Mouse (Mus musculus) heart, embryonic 15.5 days (tissue): ENCODE results near the gene Fndc9. TPM values are rescaled to one million over a fixed set of nuclear protein-coding genes. Genes with fewer than 3 reads are reported as not detected.

ENCODE experiments used
- ATAC-seq: fragments of 200-750 bp; cut with Nextera tagmentation; replicated peaks from 2 replicates; pipeline ENCODE4 v1.8.0; 2017; ENCODE audit warnings: low read depth, moderate TSS enrichment; ENCODE audit not compliant: insufficient number of reproducible peaks, insufficient read depth, low FRiP score
- H3K27ac ChIP-seq: fragments of 300-500 bp; sonication (generic); 2 replicates; pipeline ENCODE4 v1.5.1; 2015; ENCODE audit warnings: mild to moderate bottlenecking, inconsistent platforms
- H3K27me3 ChIP-seq: fragments of 300-500 bp; sonication (generic); 2 replicates; pipeline ENCODE4 v1.6.1; 2015; ENCODE audit warnings: inconsistent platforms
- H3K36me3 ChIP-seq: fragments of 300-500 bp; sonication (generic); 2 replicates; pipeline ENCODE4 v1.6.1; 2015; ENCODE audit warnings: mild to moderate bottlenecking, inconsistent platforms
- H3K4me1 ChIP-seq: fragments of 300-500 bp; sonication (generic); replicated peaks from 2 replicates; pipeline ENCODE4 v1.6.1; 2015; ENCODE audit warnings: inconsistent platforms
- H3K4me2 ChIP-seq: fragments of 300-500 bp; sonication (generic); 2 replicates; pipeline ENCODE4 v1.6.1; 2015; ENCODE audit warnings: inconsistent platforms, mild to moderate bottlenecking, moderate library complexity
- H3K4me3 ChIP-seq: fragments of 300-500 bp; sonication (generic); 2 replicates; pipeline ENCODE4 v1.5.1; 2015; ENCODE audit warnings: mild to moderate bottlenecking, inconsistent platforms
- H3K9ac ChIP-seq: fragments of 300-500 bp; sonication (generic); 2 replicates; pipeline ENCODE4 v1.6.1; 2015; ENCODE audit warnings: mild to moderate bottlenecking, inconsistent platforms
- H3K9me3 ChIP-seq: fragments of 300-500 bp; sonication (generic); replicated peaks from 2 replicates; pipeline ENCODE4 v1.6.1; 2016; ENCODE audit warnings: inconsistent platforms
- WGBS: fragments of 180-500 bp; shearing (Covaris S2); methylation state at CpG from one replicate; pipeline ENCODE4 v1.1.7; 2015; ENCODE audit warnings: mixed read lengths; 5-methylcytosine and 5-hydroxymethylcytosine counted together
- polyA plus RNA-seq: library from polyadenylated mRNA; unstranded; fragments of >200 nt; fragmentation: Nextera tagmentation; extraction: Ambion mirVana; gene quantifications from 2 replicates; pipeline ENCODE4 v1.2.1, GENCODE M21; 2015

Fndc9 gene
- polyA plus RNA-seq, 1 experiment from 2014 or later, result not detected

DNA sequence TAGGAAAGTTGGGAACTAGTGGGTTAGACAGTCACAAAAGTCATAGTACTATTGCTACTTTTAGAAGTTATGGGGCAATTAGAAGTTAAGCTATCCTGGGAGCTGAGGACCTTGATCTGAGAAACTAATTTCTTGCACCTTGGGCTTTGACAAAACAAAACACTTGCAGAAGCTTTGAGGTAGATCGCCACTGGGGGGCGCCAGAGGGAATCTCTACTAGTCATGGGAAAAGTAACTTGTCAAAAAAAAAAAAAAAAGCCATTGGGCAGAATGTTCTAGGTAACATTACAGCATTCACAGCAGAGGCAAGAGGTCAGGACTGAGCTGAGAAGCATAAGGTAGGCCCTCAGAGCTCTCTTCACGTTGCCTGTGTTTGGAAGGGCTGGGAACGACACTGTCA, 1.6 kb downstream of the Fndc9 start:
- Histone ChIP-seq H3K9me3 (no peaks in the 10 kb centered on the region), H3K9ac (no peak overlapping the region), H3K4me2 (no peak overlapping the region), H3K27ac (no peak overlapping the region), H3K4me3 (no peak overlapping the region), H3K4me1 (0 out of 2 replicates have a peak, but pooled peaks cover 3% of the 10 kb centered on the region), H3K27me3 (no peaks in the 10 kb centered on the region), H3K36me3 (no peaks in the 10 kb centered on the region)
- 46% methylated on average over 4 of the region's 4 CpGs for WGBS
- ATAC-seq, result no peak

DNA sequence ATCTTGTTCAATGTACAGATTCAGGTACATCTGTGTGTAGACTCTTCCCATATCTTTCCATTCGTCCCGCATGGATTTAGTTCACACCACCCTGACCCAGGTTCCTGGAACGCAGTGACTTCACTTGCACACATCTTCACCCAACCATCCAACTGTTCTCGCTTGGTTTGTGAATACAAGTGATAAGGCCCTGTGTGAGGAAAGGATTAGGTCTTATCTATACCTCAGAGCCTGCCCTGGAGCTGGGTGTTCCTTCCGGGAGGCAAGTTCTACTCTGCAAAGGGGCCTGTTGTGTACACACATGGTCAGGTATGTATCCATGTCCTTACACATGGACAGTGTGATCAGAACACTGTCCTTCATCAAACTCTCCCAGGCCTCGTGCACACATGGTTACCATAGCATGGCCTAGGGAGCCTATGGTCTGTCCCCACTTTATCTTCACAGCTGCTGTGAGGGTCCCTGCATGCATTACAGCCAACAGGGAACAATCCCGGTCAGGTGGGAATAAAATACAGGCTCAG, 5.9 kb downstream of the Fndc9 start:
- H3K27ac ChIP-seq, result no peak overlapping the region
- H3K27me3 ChIP-seq, result no peaks in the 10 kb centered on the region
- H3K4me2 ChIP-seq, result no peak overlapping the region
- H3K4me3 ChIP-seq, result no peak overlapping the region
- no peaks in the 10 kb centered on the region for H3K4me1 ChIP-seq
- H3K9ac ChIP-seq, result no peak overlapping the region
- no peak for ATAC-seq
- no peaks in the 10 kb centered on the region for H3K9me3 ChIP-seq
- H3K36me3 ChIP-seq, result no peaks in the 10 kb centered on the region
- WGBS, result 75% methylated on average over 7 of the region's 7 CpGs

DNA sequence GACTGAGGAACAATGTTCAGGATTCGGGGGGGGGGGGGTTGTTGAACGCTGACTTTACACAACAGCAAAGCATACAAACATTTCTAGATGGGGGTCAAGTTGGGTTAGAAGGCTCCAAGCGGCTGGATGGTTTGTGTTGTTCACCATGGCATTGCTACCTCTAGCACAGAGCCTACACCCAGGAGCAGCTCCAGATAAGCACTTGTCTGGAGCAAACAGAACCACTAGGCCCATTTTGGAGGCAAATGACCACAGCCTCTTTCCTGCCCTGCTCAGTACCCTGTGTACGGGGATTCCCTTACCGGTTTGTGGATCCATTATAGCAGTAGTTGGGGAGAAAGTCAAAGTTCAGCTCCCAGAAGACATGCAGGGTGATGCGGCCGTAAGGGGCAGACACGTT, 6.7 kb downstream of the Fndc9 start:
- H3K27me3 ChIP-seq, result no peaks in the 10 kb centered on the region

DNA sequence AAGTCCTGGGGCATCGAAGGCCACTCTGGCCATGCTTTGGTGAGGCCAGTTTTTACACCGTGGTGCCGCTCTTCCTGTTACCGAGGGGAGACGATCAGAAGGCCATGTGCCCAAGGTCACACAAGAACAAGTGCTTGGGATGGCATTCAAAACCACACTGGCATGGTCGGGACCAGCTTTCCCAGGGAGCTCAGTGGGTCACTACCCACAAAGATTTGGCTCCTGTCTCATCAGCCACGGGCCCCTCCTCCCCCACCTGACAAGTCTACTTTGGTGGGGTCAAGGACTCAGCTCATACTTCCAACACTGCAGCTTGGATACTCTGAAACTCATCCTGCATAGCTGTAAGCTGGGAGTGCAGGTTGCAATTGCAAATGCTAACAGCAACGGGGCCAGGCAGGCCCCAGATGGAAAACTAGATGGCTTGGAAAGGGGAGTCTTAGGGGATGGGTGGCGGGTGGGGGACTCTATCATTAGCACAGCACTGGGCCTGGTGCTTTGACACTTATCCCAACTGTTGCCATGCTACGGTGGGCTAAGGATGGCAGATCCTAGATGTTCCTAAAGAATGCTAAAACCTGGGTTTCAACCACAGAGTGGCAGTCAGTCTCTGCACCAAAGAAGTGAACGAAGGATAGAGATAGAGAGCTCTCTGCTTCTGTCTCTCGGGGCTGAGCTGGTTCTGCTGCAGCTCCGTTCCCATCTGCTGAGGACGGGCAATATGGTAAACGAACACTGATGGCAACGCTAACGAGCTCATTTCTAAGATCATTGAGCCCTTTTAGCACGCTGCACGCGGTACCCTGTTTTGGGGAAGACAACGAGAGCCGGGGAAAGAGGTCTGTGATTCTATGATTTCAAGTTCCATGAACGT, 9.6 kb downstream of the Fndc9 start:
- no peaks in the 10 kb centered on the region for H3K9me3 ChIP-seq
- WGBS, result 90% methylated on average over 23 of the region's 23 CpGs
- H3K27me3 ChIP-seq, result no peaks in the 10 kb centered on the region
- no peak overlapping the region for H3K27ac ChIP-seq
- no peak overlapping the region for H3K4me3 ChIP-seq
- H3K36me3 ChIP-seq, result no peaks in the 10 kb centered on the region
- H3K4me2 ChIP-seq, result no peak overlapping the region
- no peak overlapping the region for H3K9ac ChIP-seq
- H3K4me1 ChIP-seq, result no peaks in the 10 kb centered on the region
- ATAC-seq, result no peak

More for the DNA sequence above, 6.7 kb downstream of the Fndc9 start:
- H3K9ac ChIP-seq, result no peak overlapping the region
- no peak for ATAC-seq
- no peaks in the 10 kb centered on the region for H3K4me1 ChIP-seq
- no peak overlapping the region for H3K4me3 ChIP-seq
- H3K9me3 ChIP-seq, result no peaks in the 10 kb centered on the region
- H3K4me2 ChIP-seq, result no peak overlapping the region
- no peaks in the 10 kb centered on the region for H3K36me3 ChIP-seq
- H3K27ac ChIP-seq, result no peak overlapping the region
- WGBS, result 83% methylated on average over 8 of the region's 8 CpGs

DNA sequence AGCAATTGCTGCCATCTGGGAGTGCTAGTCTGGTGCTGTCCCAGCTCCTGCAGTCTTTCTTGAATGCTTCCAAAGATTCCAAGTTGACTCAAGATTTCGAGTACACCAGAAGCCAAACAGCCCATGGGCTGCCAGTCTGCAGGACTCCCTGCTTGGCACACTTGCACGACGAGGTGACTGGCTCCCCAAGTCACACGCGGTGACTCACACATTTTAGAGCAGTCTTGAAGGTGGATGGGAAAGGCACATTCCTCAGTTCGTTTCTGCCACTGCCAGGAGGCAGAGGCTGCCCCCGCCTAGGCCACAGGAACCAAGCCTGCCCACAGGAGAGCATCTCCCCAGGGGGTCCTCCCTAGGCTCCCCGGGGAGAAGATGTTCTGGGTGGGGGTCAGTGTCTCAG, 10.6 kb downstream of the Fndc9 start:
- H3K36me3 ChIP-seq, result no peaks in the 10 kb centered on the region
- no peak for ATAC-seq
- no peaks in the 10 kb centered on the region for H3K4me1 ChIP-seq
- no peak overlapping the region for H3K4me2 ChIP-seq
- no peak overlapping the region for H3K9ac ChIP-seq
- no peak overlapping the region for H3K27ac ChIP-seq
- WGBS, result 59% methylated on average over 8 of the region's 8 CpGs
- H3K4me3 ChIP-seq, result no peak overlapping the region
- H3K9me3 ChIP-seq, result no peaks in the 10 kb centered on the region
- H3K27me3 ChIP-seq, result no peaks in the 10 kb centered on the region

DNA sequence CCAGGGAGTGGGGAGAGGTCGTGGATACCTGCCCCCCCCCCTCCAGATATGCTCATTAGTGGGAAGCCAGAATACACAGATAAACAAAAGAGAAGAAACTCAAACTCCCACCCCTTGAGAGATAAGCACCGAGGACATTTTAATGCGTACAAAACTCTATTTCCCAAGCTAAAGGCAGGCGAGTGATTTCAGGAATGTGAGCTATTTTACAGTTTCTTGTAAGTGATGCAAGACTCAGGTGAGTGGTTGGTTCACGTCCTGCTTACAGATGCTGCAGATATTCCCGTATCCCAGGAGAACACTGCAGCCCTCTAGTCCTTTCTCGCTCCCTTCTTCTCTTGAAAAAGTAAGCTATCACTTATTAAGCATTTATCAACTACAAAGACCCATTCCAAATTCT, 11.1 kb downstream of the Fndc9 start:
- no peaks in the 10 kb centered on the region for H3K9me3 ChIP-seq
- ATAC-seq, result no peak

DNA sequence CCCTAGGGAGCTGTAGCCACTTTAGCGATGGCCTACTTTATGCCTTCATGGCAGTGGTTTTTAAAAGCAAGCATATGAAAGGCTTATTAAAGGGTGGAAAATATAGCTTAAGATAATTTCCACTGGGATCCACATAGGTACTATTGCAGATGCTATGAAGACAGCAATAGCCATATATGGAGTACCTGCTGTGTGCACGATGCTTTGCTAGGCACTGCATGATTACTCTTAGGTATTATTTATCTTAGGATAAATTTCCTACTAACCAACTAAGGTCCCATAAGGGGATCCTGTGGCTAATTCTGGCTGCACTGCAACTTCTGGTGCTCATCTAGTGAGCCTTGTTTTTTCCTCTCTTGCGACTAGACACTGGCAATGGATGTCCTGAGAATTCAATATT, 13.0 kb downstream of the Fndc9 start:
- H3K9ac ChIP-seq, result no peak overlapping the region
- H3K36me3 ChIP-seq, result no peaks in the 10 kb centered on the region
- no peaks in the 10 kb centered on the region for H3K27me3 ChIP-seq
- ATAC-seq, result no peak
- H3K4me1 ChIP-seq, result no peaks in the 10 kb centered on the region
- H3K4me2 ChIP-seq, result no peak overlapping the region
- no peak overlapping the region for H3K4me3 ChIP-seq
- 86% methylated on average over 3 of the region's 3 CpGs for WGBS
- no peaks in the 10 kb centered on the region for H3K9me3 ChIP-seq
- H3K27ac ChIP-seq, result no peak overlapping the region

More for the DNA sequence above, 11.1 kb downstream of the Fndc9 start:
- Histone ChIP-seq H3K27me3 (no peaks in the 10 kb centered on the region), H3K4me1 (no peaks in the 10 kb centered on the region), H3K4me2 (no peak overlapping the region), H3K27ac (no peak overlapping the region), H3K9ac (no peak overlapping the region), H3K36me3 (no peaks in the 10 kb centered on the region), H3K4me3 (no peak overlapping the region)
- WGBS, result 47% methylated on average over 7 of the region's 7 CpGs

DNA sequence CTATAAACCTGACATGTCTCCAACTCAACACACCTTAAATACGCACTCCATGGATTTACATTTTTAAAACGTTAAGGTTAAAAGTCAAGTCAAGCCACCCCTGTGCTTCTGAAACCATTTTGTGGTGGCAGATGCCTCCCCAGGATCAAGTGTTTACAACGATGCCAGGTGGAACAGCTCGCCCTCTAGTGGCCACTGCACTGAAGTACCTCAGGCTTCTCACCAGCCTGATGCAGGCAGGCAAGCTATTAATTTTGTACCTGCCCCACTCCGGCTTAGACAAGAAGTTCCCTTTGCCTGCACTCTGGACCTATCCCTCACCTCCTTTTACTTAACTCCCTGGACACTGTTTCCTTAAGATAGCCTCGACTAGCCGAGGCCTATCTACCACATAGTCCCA, 16.7 kb downstream of the Fndc9 start:
- WGBS, result 29% methylated on average over 7 of the region's 7 CpGs

DNA sequence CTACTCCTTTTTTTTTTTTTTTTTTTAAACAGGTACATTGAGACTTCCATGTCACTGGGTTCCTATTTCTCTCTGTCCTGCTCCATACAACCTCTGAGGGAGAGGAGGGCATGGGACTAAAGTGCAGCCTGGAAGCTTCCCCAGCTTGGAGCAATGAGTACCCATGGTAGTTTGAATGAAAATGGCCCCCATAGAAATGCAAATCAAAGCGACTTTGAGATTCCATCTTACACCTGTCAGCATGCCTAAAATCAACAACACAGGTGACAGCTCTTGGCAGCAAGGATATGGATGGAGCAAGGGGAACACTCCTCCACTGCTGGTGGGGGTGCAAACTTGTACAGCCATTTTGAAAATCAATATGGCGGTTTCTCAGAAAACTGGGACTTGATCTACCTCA, 20.0 kb downstream of the Fndc9 start:
- Histone ChIP-seq H3K27ac (no peak overlapping the region), H3K4me3 (no peak overlapping the region), H3K4me2 (no peak overlapping the region), H3K9ac (no peak overlapping the region), H3K4me1 (no peaks in the 10 kb centered on the region), H3K9me3 (no peaks in the 10 kb centered on the region), H3K27me3 (no peaks in the 10 kb centered on the region), H3K36me3 (peaks cover 4% of the 10 kb centered on the region)
- WGBS, result 77% methylated on average over 2 of the region's 2 CpGs
- no peak for ATAC-seq

More for the DNA sequence above, 16.7 kb downstream of the Fndc9 start:
- Histone ChIP-seq H3K27ac (no peak overlapping the region), H3K4me2 (no peak overlapping the region), H3K4me1 (no peaks in the 10 kb centered on the region), H3K36me3 (peaks cover 2% of the 10 kb centered on the region), H3K4me3 (no peak overlapping the region), H3K27me3 (no peaks in the 10 kb centered on the region), H3K9ac (no peak overlapping the region), H3K9me3 (no peaks in the 10 kb centered on the region)
- no peak for ATAC-seq

DNA sequence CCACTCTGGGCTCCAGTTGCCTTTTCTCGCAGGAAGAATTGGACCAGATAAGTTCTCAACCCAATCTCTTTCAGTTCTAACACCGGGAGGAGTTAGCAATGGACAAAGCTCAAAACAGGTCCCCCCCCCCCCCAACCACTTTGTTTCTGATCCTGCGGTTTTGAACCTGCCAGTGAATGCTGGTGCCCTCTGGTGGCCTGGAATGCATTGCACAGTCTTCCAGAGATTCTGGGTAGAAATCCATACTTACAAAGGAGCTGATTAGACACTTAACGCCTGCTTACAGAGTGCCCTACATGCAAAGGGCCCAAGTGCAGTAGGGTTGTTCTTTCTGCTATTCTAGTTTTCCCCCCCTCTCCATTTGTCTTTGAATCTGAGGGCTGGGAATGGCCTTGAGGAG, 22.9 kb downstream of the Fndc9 start:
- Histone ChIP-seq H3K4me1 (no peaks in the 10 kb centered on the region), H3K36me3 (peaks cover 4% of the 10 kb centered on the region), H3K9ac (no peak overlapping the region), H3K4me2 (no peak overlapping the region), H3K27ac (no peak overlapping the region), H3K4me3 (no peak overlapping the region), H3K27me3 (no peaks in the 10 kb centered on the region), H3K9me3 (no peaks in the 10 kb centered on the region)
- WGBS, result 65% methylated on average over 4 of the region's 4 CpGs
- no peak for ATAC-seq

DNA sequence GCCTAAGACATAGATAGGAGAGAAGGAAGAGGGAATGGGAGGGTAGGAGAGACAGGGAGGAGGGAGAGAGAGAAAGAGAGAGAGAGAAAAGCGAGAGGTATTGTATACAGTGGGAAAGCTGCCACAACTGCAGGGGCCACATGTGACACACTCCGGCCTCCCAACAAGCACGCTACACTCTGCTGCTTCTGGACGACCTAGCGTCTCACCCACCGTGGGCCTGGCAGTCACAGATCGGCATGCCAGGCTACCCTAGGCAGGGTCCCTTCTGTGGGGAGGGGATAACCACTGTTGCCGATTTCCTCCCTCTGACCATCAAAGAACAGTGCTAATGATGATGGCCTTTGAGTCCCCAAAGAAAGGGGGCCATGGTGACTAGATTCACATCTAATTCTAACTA, 23.4 kb downstream of the Fndc9 start:
- Histone ChIP-seq H3K9me3 (no peaks in the 10 kb centered on the region), H3K27ac (no peak overlapping the region), H3K36me3 (peaks cover 4% of the 10 kb centered on the region), H3K27me3 (no peaks in the 10 kb centered on the region), H3K9ac (no peak overlapping the region), H3K4me3 (no peak overlapping the region), H3K4me2 (no peak overlapping the region), H3K4me1 (no peaks in the 10 kb centered on the region)
- no peak for ATAC-seq
- WGBS, result 90% methylated on average over 8 of the region's 8 CpGs

DNA sequence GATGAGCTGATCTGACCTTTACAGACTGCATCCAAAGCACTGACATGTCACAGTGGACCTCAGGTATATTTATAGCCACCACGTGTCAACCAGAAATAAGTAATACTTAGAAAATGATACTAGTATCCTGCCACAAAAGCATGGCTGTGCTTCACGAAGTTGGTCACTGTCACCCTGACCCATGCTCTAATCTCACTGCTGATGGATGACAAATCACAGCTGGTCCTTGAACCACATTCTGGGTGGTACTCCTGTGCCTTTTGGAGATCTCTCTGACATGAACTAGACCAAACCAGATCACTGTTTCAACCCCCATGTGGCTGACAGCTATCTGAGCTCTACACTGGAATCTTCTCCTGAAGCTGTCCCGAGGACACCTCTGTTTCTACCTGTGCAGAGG, 27.5 kb downstream of the Fndc9 start:
- ATAC-seq, result no peak
- Histone ChIP-seq H3K9ac (no peak overlapping the region), H3K9me3 (no peaks in the 10 kb centered on the region), H3K27ac (no peak overlapping the region), H3K27me3 (no peaks in the 10 kb centered on the region), H3K4me3 (no peak overlapping the region), H3K4me2 (no peak overlapping the region), H3K4me1 (no peaks in the 10 kb centered on the region), H3K36me3 (no peaks in the 10 kb centered on the region)
- WGBS, result 62% methylated on average over 3 of the region's 3 CpGs
